Mouse (Mus musculus) lung, postnatal 0 days (tissue): Measurements from ENCODE around the gene Tgfb3. TPM values are rescaled to one million over a fixed set of nuclear protein-coding genes. Genes with fewer than 3 reads are reported as not detected.

Source experiments
- ATAC-seq: fragments of 200-750 bp; cut with Nextera tagmentation; 2 replicates; pipeline ENCODE4 v1.8.0; 2017; ENCODE audit warnings: moderate library complexity
- DNase-seq: peaks from one replicate; pipeline ENCODE4 v3.0.0-alpha.2; 2016; ENCODE audit warnings: low spot score
- H3K27ac ChIP-seq: fragments of 300-500 bp; sonication (generic); 2 replicates; pipeline ENCODE4 v1.5.1; 2014; ENCODE audit warnings: antibody characterized with exemption, mild to moderate bottlenecking, low read length, mixed read lengths
- H3K27me3 ChIP-seq: fragments of 300-500 bp; sonication (generic); replicated peaks from 2 replicates; pipeline ENCODE4 v1.6.1; 2014; ENCODE audit warnings: low read length, mixed read lengths; ENCODE audit not compliant: insufficient read depth
- H3K36me3 ChIP-seq: fragments of 300-500 bp; sonication (generic); 2 replicates; pipeline ENCODE4 v1.6.1; 2014; ENCODE audit warnings: low read length, mixed read lengths; ENCODE audit not compliant: insufficient read depth
- H3K4me1 ChIP-seq: fragments of 300-500 bp; sonication (generic); 2 replicates; pipeline ENCODE4 v1.6.1; 2014; ENCODE audit warnings: antibody characterized with exemption, low read depth, low read length, mixed read lengths; ENCODE audit not compliant: insufficient read depth
- H3K4me2 ChIP-seq: fragments of 300-500 bp; sonication (generic); replicated peaks from 2 replicates; pipeline ENCODE4 v1.6.1; 2014; ENCODE audit warnings: low read depth, mild to moderate bottlenecking, low read length, moderate library complexity, mixed read lengths
- H3K4me3 ChIP-seq: fragments of 300-500 bp; sonication (generic); 2 replicates; pipeline ENCODE4 v1.5.1; 2014; ENCODE audit warnings: low read depth, low read length
- H3K9ac ChIP-seq: fragments of 300-500 bp; sonication (generic); replicated peaks from 2 replicates; pipeline ENCODE4 v1.6.1; 2014; ENCODE audit warnings: low read depth, mild to moderate bottlenecking
- H3K9me3 ChIP-seq: fragments of 300-500 bp; sonication (generic); 2 replicates; pipeline ENCODE4 v1.6.1; 2016; ENCODE audit warnings: low read length, mixed read lengths
- CTCF ChIP-seq: IDR thresholded peaks from 2 replicates; pipeline ENCODE4 v1.5.1; 2016; ENCODE audit warnings: antibody characterized with exemption, mild to moderate bottlenecking
- EP300 ChIP-seq: IDR thresholded peaks from 2 replicates; pipeline ENCODE4 v1.6.1; 2016; ENCODE audit warnings: antibody characterized with exemption, mild to moderate bottlenecking, control low read depth
- WGBS: fragments of 180-500 bp; shearing (Covaris S2); extraction: QIAGEN DNeasy Blood & Tissue Kit; methylation state at CpG from one replicate; pipeline ENCODE4 v1.1.7; 2014; 5-methylcytosine and 5-hydroxymethylcytosine counted together
- polyA plus RNA-seq: library from polyadenylated mRNA; unstranded; fragments of >200 nt; fragmentation: Nextera tagmentation; extraction: Ambion mirVana; gene quantifications from 2 replicates; pipeline ENCODE4 v1.2.1, GENCODE M21; 2015

Tgfb3 gene
- polyA plus RNA-seq, 1 experiment from 2014 or later: 20.6 TPM

- Histone ChIP-seq H3K4me1 (0 out of 2 replicates have a peak, but pooled peaks cover 3% of the 10 kb centered on the region), H3K4me3 (no peak overlapping the region), H3K9ac (no peak overlapping the region), H3K27me3 (no peaks in the 10 kb centered on the region), H3K4me2 (no peak overlapping the region), H3K36me3 (no peaks in the 10 kb centered on the region), H3K9me3 (no peaks in the 10 kb centered on the region), H3K27ac (no peak overlapping the region)
- ATAC-seq: no peak
- TF ChIP-seq EP300: no peak
- DNase-seq: no peak
- WGBS: 53% methylated on average over 9 of the region's 9 CpGs
Observed at GRCm38 (mm10) chr12:86022282-86022984, 56.4 kb downstream of the Tgfb3 start.

GRCm38 (mm10) chr12:86021583-86021982 is 57.3 kb downstream of the Tgfb3 start:
- no peak overlapping the region for H3K27ac ChIP-seq
- H3K9ac ChIP-seq: no peak overlapping the region

GRCm38 (mm10) chr12:86017360-86017759 is 61.5 kb downstream of the Tgfb3 start:
- no peaks in the 10 kb centered on the region for H3K4me1 ChIP-seq
- ATAC-seq (no peak), DNase-seq (no peak)
- H3K9ac ChIP-seq: no peak overlapping the region
- TF ChIP-seq CTCF (no peak), EP300 (no peak)
- H3K36me3 ChIP-seq: no peaks in the 10 kb centered on the region
- WGBS: 54% methylated on average over 5 of the region's 5 CpGs
- no peaks in the 10 kb centered on the region for H3K27me3 ChIP-seq
- no peak overlapping the region for H3K27ac ChIP-seq
- no peaks in the 10 kb centered on the region for H3K9me3 ChIP-seq
- no peak overlapping the region for H3K4me2 ChIP-seq
- no peak overlapping the region for H3K4me3 ChIP-seq

More at GRCm38 (mm10) chr12:86021583-86021982, 57.3 kb downstream of the Tgfb3 start:
- Histone ChIP-seq H3K9me3 (no peaks in the 10 kb centered on the region), H3K4me1 (0 out of 2 replicates have a peak, but pooled peaks cover 3% of the 10 kb centered on the region), H3K36me3 (no peaks in the 10 kb centered on the region), H3K4me3 (no peak overlapping the region), H3K4me2 (no peak overlapping the region), H3K27me3 (no peaks in the 10 kb centered on the region)
- 63% methylated on average over 6 of the region's 6 CpGs for WGBS
- no peak for TF ChIP-seq EP300
- no peak for TF ChIP-seq CTCF
- ATAC-seq (no peak), DNase-seq (no peak)

- H3K9ac ChIP-seq: no peak overlapping the region
- no peak overlapping the region for H3K4me3 ChIP-seq
- 60% methylated on average over 2 of the region's 2 CpGs for WGBS
- no peaks in the 10 kb centered on the region for H3K36me3 ChIP-seq
- ATAC-seq: no peak
- no peak for TF ChIP-seq CTCF
- no peak for TF ChIP-seq EP300
- H3K4me1 ChIP-seq: no peaks in the 10 kb centered on the region
- H3K4me2 ChIP-seq: no peak overlapping the region
- no peaks in the 10 kb centered on the region for H3K27me3 ChIP-seq
- no peak overlapping the region for H3K27ac ChIP-seq
- no peaks in the 10 kb centered on the region for H3K9me3 ChIP-seq
- DNase-seq: no peak
Observed at GRCm38 (mm10) chr12:86015114-86015513, 63.7 kb downstream of the Tgfb3 start.

GRCm38 (mm10) chr12:86014621-86015020 is 64.2 kb downstream of the Tgfb3 start:
- no peaks in the 10 kb centered on the region for H3K36me3 ChIP-seq
- no peaks in the 10 kb centered on the region for H3K27me3 ChIP-seq
- no peak overlapping the region for H3K9ac ChIP-seq
- TF ChIP-seq CTCF (no peak), EP300 (no peak)
- no peaks in the 10 kb centered on the region for H3K9me3 ChIP-seq
- H3K4me3 ChIP-seq: no peak overlapping the region
- ATAC-seq: no peak
- H3K4me2 ChIP-seq: no peak overlapping the region
- H3K27ac ChIP-seq: no peak overlapping the region
- 83% methylated on average over 3 of the region's 3 CpGs for WGBS
- no peak for DNase-seq
- no peaks in the 10 kb centered on the region for H3K4me1 ChIP-seq

GRCm38 (mm10) chr12:86014174-86014573 is 64.7 kb downstream of the Tgfb3 start:
- no peaks in the 10 kb centered on the region for H3K4me1 ChIP-seq
- H3K4me3 ChIP-seq: no peak overlapping the region
- no peak overlapping the region for H3K27ac ChIP-seq
- no peak for TF ChIP-seq EP300
- no peak for TF ChIP-seq CTCF
- no peaks in the 10 kb centered on the region for H3K27me3 ChIP-seq
- H3K9me3 ChIP-seq: no peaks in the 10 kb centered on the region
- ATAC-seq (no peak), DNase-seq (no peak)
- whole genome bisulfite sequencing: 79% methylated on average over 2 of the region's 2 CpGs
- no peak overlapping the region for H3K4me2 ChIP-seq
- no peak overlapping the region for H3K9ac ChIP-seq
- H3K36me3 ChIP-seq: no peaks in the 10 kb centered on the region

GRCm38 (mm10) chr12:86012195-86012594 is 66.6 kb downstream of the Tgfb3 start:
- Histone ChIP-seq H3K4me2 (no peak overlapping the region), H3K4me1 (no peaks in the 10 kb centered on the region), H3K27me3 (no peaks in the 10 kb centered on the region), H3K36me3 (no peaks in the 10 kb centered on the region), H3K27ac (no peak overlapping the region), H3K9me3 (no peaks in the 10 kb centered on the region), H3K4me3 (no peak overlapping the region), H3K9ac (no peak overlapping the region)
- ATAC-seq (peak; percentile 28), DNase-seq (peak; percentile 37)
- WGBS: 58% methylated on average over 2 of the region's 2 CpGs
- TF ChIP-seq CTCF: no peak
- no peak; the same call in 1 of the 2 replicates for TF ChIP-seq EP300
